Mouse (Mus musculus): ENCODE data around the gene Atp2a1.
A peak's percentile ranks its signal among the peaks of the same experiment; 100 is the strongest.

DNA sequence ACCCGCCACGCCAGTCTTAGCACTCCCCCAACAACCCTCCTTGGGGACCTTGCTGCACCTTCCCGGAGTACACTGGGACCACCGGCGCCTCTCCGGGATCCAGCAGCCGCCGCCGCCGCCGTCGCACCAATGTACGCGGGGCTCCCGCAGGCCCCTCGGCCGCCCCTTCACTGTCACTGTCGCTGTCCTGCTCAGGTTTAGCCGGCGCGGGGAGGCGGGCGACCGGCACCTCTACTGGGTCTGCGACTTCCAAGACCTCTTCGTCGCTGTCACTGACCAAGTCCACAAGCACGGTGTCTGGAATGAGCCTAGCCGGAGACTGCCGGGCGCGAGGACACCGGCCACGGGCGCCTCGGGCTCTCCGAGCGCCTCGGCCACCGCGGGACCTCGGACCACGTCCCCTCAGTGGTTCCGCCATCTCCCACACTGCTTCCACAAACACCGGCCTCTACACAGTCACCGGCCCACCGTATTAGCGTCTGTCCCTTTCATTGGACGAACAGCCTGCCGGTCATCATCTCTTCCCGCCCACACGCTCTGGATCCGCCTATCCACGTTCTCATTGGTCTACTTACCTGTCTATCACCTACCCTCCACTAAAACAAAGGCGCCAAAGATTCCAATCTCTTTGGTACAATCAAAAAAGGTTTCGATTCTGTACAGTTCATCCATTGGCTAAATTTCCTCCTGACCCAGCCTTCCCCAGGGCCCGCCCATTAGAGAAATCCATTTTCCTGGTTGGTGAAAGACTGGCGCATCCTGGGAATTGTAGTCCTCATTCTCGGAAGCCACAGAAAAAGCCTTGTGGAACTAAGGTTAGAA, 66.4 kb downstream of the Atp2a1 start, which contains the start of gene Nfatc2ip:
- TF ChIP-seq CTCF (IDR thresholded peaks at IDR 0.05; ENCODE audit: extremely low read depth, insufficient read depth, insufficient read length, insufficient replicate concordance) = no peak
- peak; percentile 78 for TF ChIP-seq POLR2A (IDR thresholded peaks at IDR 0.05; ENCODE audit: low read depth, low read length)
